Mouse (Mus musculus) midbrain, postnatal 0 days (tissue): ENCODE measurements around the gene Xk. TPM values are rescaled to one million over a fixed set of nuclear protein-coding genes. Genes with fewer than 3 reads are reported as not detected.
"Not testable (repeated sequence)": the region's sequence is repeated elsewhere in the genome, so short reads cannot be mapped to it uniquely, and the experiment has no call there.

Source experiments
- ATAC-seq: fragments of 200-750 bp; cut with Nextera tagmentation; 2 replicates; pipeline ENCODE4 v1.8.0; 2017; ENCODE audit warnings: moderate number of reproducible peaks, mild to moderate bottlenecking, moderate TSS enrichment, moderate library complexity; ENCODE audit not compliant: low FRiP score
- DNase-seq: peaks from one replicate; pipeline ENCODE4 v3.0.0-alpha.2; 2015; ENCODE audit warnings: low spot score
- H3K27ac ChIP-seq: fragments of 300-500 bp; sonication (generic); 2 replicates; pipeline ENCODE4 v1.5.1; 2014; ENCODE audit warnings: low read depth, mild to moderate bottlenecking, low read length, mixed read lengths
- H3K27me3 ChIP-seq: fragments of 300-500 bp; sonication (generic); 2 replicates; pipeline ENCODE4 v1.6.1; 2014; ENCODE audit warnings: low read length, control low read depth, mixed read lengths; ENCODE audit not compliant: insufficient read depth
- H3K36me3 ChIP-seq: fragments of 300-500 bp; sonication (generic); 2 replicates; pipeline ENCODE4 v1.6.1; 2014; ENCODE audit warnings: low read length, control low read depth, mixed read lengths; ENCODE audit not compliant: insufficient read depth
- H3K4me1 ChIP-seq: fragments of 300-500 bp; sonication (generic); 2 replicates; pipeline ENCODE4 v1.6.1; 2014; ENCODE audit warnings: mild to moderate bottlenecking, control low read depth, antibody characterized with exemption, low read length, mixed read lengths; ENCODE audit not compliant: insufficient read depth
- H3K4me2 ChIP-seq: fragments of 300-500 bp; sonication (generic); 2 replicates; pipeline ENCODE4 v1.6.1; 2014; ENCODE audit warnings: low read depth, mild to moderate bottlenecking, low read length, mixed read lengths; ENCODE audit not compliant: poor library complexity, severe bottlenecking
- H3K4me3 ChIP-seq: fragments of 300-500 bp; sonication (generic); 2 replicates; pipeline ENCODE4 v1.5.1; 2014; ENCODE audit warnings: low read depth, mild to moderate bottlenecking, low read length, moderate library complexity
- H3K9ac ChIP-seq: fragments of 300-500 bp; sonication (generic); replicated peaks from 2 replicates; pipeline ENCODE4 v1.6.1; 2014; ENCODE audit warnings: mild to moderate bottlenecking, low read length, moderate library complexity, mixed read lengths; ENCODE audit not compliant: poor library complexity, severe bottlenecking
- H3K9me3 ChIP-seq: fragments of 300-500 bp; sonication (generic); 2 replicates; pipeline ENCODE4 v1.6.1; 2016; ENCODE audit warnings: low read length, control low read depth
- CTCF ChIP-seq: IDR thresholded peaks from 2 replicates; pipeline ENCODE4 v1.5.1; 2016; ENCODE audit warnings: antibody characterized with exemption, mild to moderate bottlenecking
- WGBS: fragments of 180-500 bp; shearing (Covaris S2); extraction: QIAGEN DNeasy Blood & Tissue Kit; methylation state at CpG from one replicate; pipeline ENCODE4 v1.1.7; 2014; 5-methylcytosine and 5-hydroxymethylcytosine counted together
- polyA plus RNA-seq: library from polyadenylated mRNA; unstranded; fragments of >200 nt; fragmentation: Nextera tagmentation; extraction: Ambion mirVana; gene quantifications from 2 replicates; pipeline ENCODE4 v1.2.1, GENCODE M21; 2015
- total RNA-seq: library from RNA; depleted of rRNA; stranded (reverse); fragments of >200 nt; gene quantifications from 2 replicates; pipeline ENCODE4 v1.2.3, GENCODE M21; 2014; rRNA removed

Gene Xk
- total and polyA plus RNA-seq, 2 experiments from 2014 or later = 4.6 to 7.2 TPM

DNA sequence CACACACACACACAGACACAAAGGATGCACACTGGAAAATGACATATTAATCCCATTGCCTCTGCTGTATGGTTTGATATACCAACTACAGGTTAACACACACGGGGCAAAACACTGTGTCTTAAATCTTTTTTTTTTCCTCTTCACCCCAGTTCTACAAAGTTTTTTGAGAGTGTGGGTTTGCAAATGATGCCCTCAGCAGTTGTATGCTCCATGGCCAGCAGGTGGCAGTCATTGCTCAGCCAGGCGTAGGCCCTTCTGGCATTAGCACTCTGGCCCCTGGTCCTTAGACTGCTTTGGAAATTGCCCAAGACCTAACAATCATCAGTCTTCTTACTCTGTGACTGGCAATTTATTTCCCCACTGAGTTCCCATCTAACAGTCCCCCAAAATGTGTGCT lies 60.5 kb downstream of the Xk start:
- not testable (repeated sequence) for H3K9ac ChIP-seq, H3K27me3 ChIP-seq, H3K36me3 ChIP-seq, DNase-seq, H3K4me3 ChIP-seq, H3K4me2 ChIP-seq, H3K9me3 ChIP-seq, H3K27ac ChIP-seq, H3K4me1 ChIP-seq, ATAC-seq
- peak; percentile 39 for TF ChIP-seq CTCF
- WGBS = 38% methylated on average over 2 of the region's 2 CpGs

DNA sequence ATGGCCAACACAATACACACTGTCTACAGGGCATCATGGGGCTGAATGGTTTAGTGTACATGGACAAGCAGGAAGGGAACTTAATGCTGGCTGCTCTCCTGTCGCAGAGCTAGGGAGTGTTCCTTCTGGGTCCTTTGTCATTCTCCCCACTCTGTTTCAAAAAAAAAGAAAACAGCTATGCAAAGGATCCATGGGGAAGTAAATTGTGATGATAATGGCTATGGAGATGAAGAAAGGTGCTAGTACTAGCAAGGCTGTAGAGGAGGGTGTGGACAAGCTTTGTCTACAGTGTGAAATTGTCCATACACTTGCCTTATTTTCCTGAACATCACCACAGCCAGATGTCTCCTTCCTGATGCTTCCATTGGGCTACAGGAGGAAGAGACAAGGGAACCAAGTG lies 62.4 kb downstream of the Xk start:
- not testable (repeated sequence) for H3K9me3 ChIP-seq, H3K4me3 ChIP-seq, ATAC-seq, H3K4me1 ChIP-seq, DNase-seq, H3K27me3 ChIP-seq, H3K4me2 ChIP-seq, H3K36me3 ChIP-seq, H3K27ac ChIP-seq, H3K9ac ChIP-seq
- 41% methylated on average over 1 of the region's 1 CpGs for WGBS

DNA sequence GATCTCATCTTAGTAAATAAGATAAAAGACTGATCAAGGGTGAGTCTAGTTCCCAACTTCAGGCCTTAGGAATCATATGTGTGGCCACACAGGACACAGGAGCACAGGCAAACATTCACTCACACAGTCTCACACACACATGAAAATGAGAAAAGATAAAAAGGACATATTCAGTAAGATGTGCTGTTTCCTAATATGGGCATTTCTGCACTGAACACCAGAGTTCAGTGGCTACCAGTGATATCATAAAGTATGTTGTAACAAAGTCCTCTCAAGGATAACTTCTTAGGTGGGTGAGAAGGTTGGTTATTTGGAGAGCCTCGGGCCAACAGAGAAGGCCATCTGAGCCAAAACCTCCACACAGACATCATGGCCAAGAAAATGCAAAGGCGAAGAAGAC lies 77.8 kb downstream of the Xk start, which contains the start of gene H2al1k:
H2al1k (plus strand) TSS at position 301 of the 400 bp plus-strand sequence.
- not testable (repeated sequence) for H3K4me1 ChIP-seq, H3K9me3 ChIP-seq, H3K4me2 ChIP-seq, H3K9ac ChIP-seq, H3K36me3 ChIP-seq, ATAC-seq, H3K27me3 ChIP-seq, H3K27ac ChIP-seq, H3K4me3 ChIP-seq, DNase-seq
- WGBS = no CpG with 5 or more reads among the region's 2 CpGs

Other genes starting within 250 kb of the Xk start
- not detected in 2 replicates for gene Fthl17e, start 239.3 kb upstream of the Xk start, total RNA-seq
- gene Fthl17e, start 239.3 kb upstream of the Xk start, polyA plus RNA-seq = not detected in 2 replicates
- not detected in 2 replicates for gene Fthl17f, start 209.7 kb upstream of the Xk start, total RNA-seq
- gene Fthl17f, start 209.7 kb upstream of the Xk start, polyA plus RNA-seq = not detected in 2 replicates
- not detected in 2 replicates for gene 4930402K13Rik, start 168.2 kb upstream of the Xk start, total RNA-seq
- not detected in 2 replicates for gene 4930402K13Rik, start 168.2 kb upstream of the Xk start, polyA plus RNA-seq
- 8.6 and 10.9 TPM in 2 replicates for gene Lancl3, start 72.9 kb upstream of the Xk start, total RNA-seq
- gene Lancl3, start 72.9 kb upstream of the Xk start, polyA plus RNA-seq = 2.6 and 3.0 TPM in 2 replicates
- gene Gm14862, start 15.9 kb upstream of the Xk start, total RNA-seq = not detected in 2 replicates
- not detected in 2 replicates for gene Gm14862, start 15.9 kb upstream of the Xk start, polyA plus RNA-seq
- not detected in 2 replicates for gene H2al1m, start 11.0 kb downstream of the Xk start, total RNA-seq
- gene H2al1m, start 11.0 kb downstream of the Xk start, polyA plus RNA-seq = not detected in 2 replicates
- gene H2al1k, start 77.9 kb downstream of the Xk start, total RNA-seq = not detected in 2 replicates
- not detected in 2 replicates for gene H2al1k, start 77.9 kb downstream of the Xk start, polyA plus RNA-seq
- gene Cybb, start 215.0 kb downstream of the Xk start, total RNA-seq = 0.16 and 10.9 TPM in 2 replicates
- gene Cybb, start 215.0 kb downstream of the Xk start, polyA plus RNA-seq = 0.29 and 0.59 TPM in 2 replicates